Comparison of ENCODE assay signal across 9 mouse cellular contexts in genomic region chr8:108696631-108697410, GRCm38 (mm10).
A peak's percentile ranks its signal among the peaks of the same experiment; 100 is the strongest.
DNase-seq lines count a peak whose midpoint lies in the region; ATAC-seq lines count a peak whose summit lies in the region.
"Had no signal": no experiment of that assay in that cellular context is flagged by ENCODE, and none has a peak within 500 bp of the region (broad histone marks: within the 10 kb centered on the region; RNA-seq: fewer than 3 reads in every experiment).

No protein-coding gene starts in this region.

- DNase-seq in neural tube, embryonic 11.5 days (ENCODE audit: low spot score): peak; percentile 55
- DNase-seq in neural tube, embryonic 10.5 days (ENCODE audit: extremely low spot score, low spot score): no peak
- no peak for DNase-seq in spleen, adult 12 weeks (ENCODE audit: low spot score)
- DNase-seq in layer of hippocampus, adult 8-10 months (ENCODE audit: low spot score in 2 of 2): no peak
- DNase-seq in kidney, adult 18-20 months: no peak
- DNase-seq: right cerebral cortex, adult 18-20 months had no signal

- peak overlapping the region; percentile 56 for H3K4me2 ChIP-seq in neural tube, embryonic 11.5 days (ENCODE audit: low read depth)
- peak overlapping the region; percentile 41 for H3K4me2 ChIP-seq in forebrain, embryonic 16.5 days (ENCODE audit: low read length)
- H3K4me2 ChIP-seq in limb, embryonic 15.5 days: peak overlapping the region; percentile 65
- H3K4me2 ChIP-seq in stomach, embryonic 16.5 days (ENCODE audit: low read depth, low read length): peak overlapping the region; percentile 83

- no peaks in the 10 kb centered on the region for H3K36me3 ChIP-seq in neural tube, embryonic 11.5 days (ENCODE audit: control insufficient read depth, insufficient read depth, low read length)
- no peaks in the 10 kb centered on the region for H3K36me3 ChIP-seq in forebrain, embryonic 16.5 days (ENCODE audit: control insufficient read depth, insufficient read depth)
- H3K36me3 ChIP-seq in limb, embryonic 15.5 days: no peaks in the 10 kb centered on the region
- H3K36me3 ChIP-seq in stomach, embryonic 16.5 days (ENCODE audit: control insufficient read depth, insufficient read depth, low read length): no peaks in the 10 kb centered on the region

- H3K9ac ChIP-seq in neural tube, embryonic 11.5 days (ENCODE audit: low read length): no peak overlapping the region; the same call in 1 of the 2 replicates
- H3K9ac ChIP-seq in forebrain, embryonic 16.5 days (replicated peaks; ENCODE audit: low read depth, low read length): no peak overlapping the region
- H3K9ac ChIP-seq in limb, embryonic 15.5 days: no peak overlapping the region; the same call in 1 of the 2 replicates
- peak overlapping the region; percentile 64; the same call in 1 of the 2 replicates for H3K9ac ChIP-seq in stomach, embryonic 16.5 days (ENCODE audit: low read length)

- peaks cover 41% of the 10 kb centered on the region for H3K4me1 ChIP-seq in neural tube, embryonic 11.5 days (ENCODE audit: control insufficient read depth, insufficient read depth, low read length)
- peaks cover 12% of the 10 kb centered on the region for H3K4me1 ChIP-seq in forebrain, embryonic 16.5 days (replicated peaks; ENCODE audit: control insufficient read depth, insufficient read depth, low read length)
- H3K4me1 ChIP-seq in limb, embryonic 15.5 days: peaks cover 33% of the 10 kb centered on the region
- peaks cover 29% of the 10 kb centered on the region for H3K4me1 ChIP-seq in stomach, embryonic 16.5 days (ENCODE audit: control insufficient read depth, insufficient read depth, low read length)

- no peaks in the 10 kb centered on the region for H3K9me3 ChIP-seq in neural tube, embryonic 11.5 days (ENCODE audit: control insufficient read depth, low read length)
- no peaks in the 10 kb centered on the region for H3K9me3 ChIP-seq in forebrain, embryonic 16.5 days (ENCODE audit: control insufficient read depth, low read length)
- H3K9me3 ChIP-seq in limb, embryonic 15.5 days: no peaks in the 10 kb centered on the region
- no peaks in the 10 kb centered on the region for H3K9me3 ChIP-seq in stomach, embryonic 16.5 days (replicated peaks; ENCODE audit: control insufficient read depth, low read length)

- 2% methylated on average over 27 of the region's 27 CpGs for WGBS in neural tube, embryonic 11.5 days
- WGBS in forebrain, embryonic 16.5 days: 1% methylated on average over 27 of the region's 27 CpGs
- 6% methylated on average over 27 of the region's 27 CpGs for WGBS in limb, embryonic 15.5 days
- 14% methylated on average over 27 of the region's 27 CpGs for WGBS in stomach, embryonic 16.5 days

- ATAC-seq in neural tube, embryonic 11.5 days (ENCODE audit: insufficient read depth, low FRiP score, low TSS enrichment): no peak
- no peak for ATAC-seq in forebrain, embryonic 16.5 days
- ATAC-seq in limb, embryonic 15.5 days (ENCODE audit: insufficient number of reproducible peaks, low FRiP score, low TSS enrichment, low read depth): no peak
- ATAC-seq in stomach, embryonic 16.5 days (ENCODE audit: insufficient read depth, low FRiP score): no peak

- H3K4me3 ChIP-seq in neural tube, embryonic 11.5 days (ENCODE audit: low read depth, low read length): peak overlapping the region; percentile 30; the same call in 1 of the 2 replicates
- no peak overlapping the region for H3K4me3 ChIP-seq in forebrain, embryonic 16.5 days (replicated peaks; ENCODE audit: low read length)
- H3K4me3 ChIP-seq in limb, embryonic 15.5 days: peak overlapping the region; percentile 39
- peak overlapping the region; percentile 45; the same call in 1 of the 2 replicates for H3K4me3 ChIP-seq in stomach, embryonic 16.5 days (replicated peaks; ENCODE audit: low read length)

- no peak overlapping the region for H3K27ac ChIP-seq in neural tube, embryonic 11.5 days (ENCODE audit: low read depth, low read length)
- no peak overlapping the region for H3K27ac ChIP-seq in forebrain, embryonic 16.5 days (ENCODE audit: low read length)
- peak overlapping the region; percentile 87 for H3K27ac ChIP-seq in limb, embryonic 15.5 days
- no peak overlapping the region for H3K27ac ChIP-seq in stomach, embryonic 16.5 days (ENCODE audit: low read length)

- H3K27me3 ChIP-seq in neural tube, embryonic 11.5 days (ENCODE audit: control insufficient read depth, insufficient read depth, low read length): peaks cover 46% of the 10 kb centered on the region
- peaks cover 59% of the 10 kb centered on the region for H3K27me3 ChIP-seq in forebrain, embryonic 16.5 days (replicated peaks; ENCODE audit: control insufficient read depth, insufficient read depth, low read length)
- peaks cover 50% of the 10 kb centered on the region for H3K27me3 ChIP-seq in limb, embryonic 15.5 days
- peaks cover 29% of the 10 kb centered on the region for H3K27me3 ChIP-seq in stomach, embryonic 16.5 days (ENCODE audit: control insufficient read depth, insufficient read depth, low read length)
